Mouse (Mus musculus): ENCODE results near the gene Skp2.

- TF ChIP-seq POLR2A (IDR thresholded peaks at IDR 0.05; ENCODE audit: low read depth, low read length): no peak
- no peak for TF ChIP-seq CTCF (conservative IDR thresholded peaks at IDR 0.05; ENCODE audit: insufficient read depth, insufficient read length, low read depth, low read length)
Observed at GRCm38 (mm10) chr15:9113556-9113955, 41.7 kb downstream of the Skp2 start.

All from kidney, adult 2 months (tissue).